Mouse (Mus musculus): ENCODE measurements around the gene Ttc6.

The Ttc6 gene

DNA sequence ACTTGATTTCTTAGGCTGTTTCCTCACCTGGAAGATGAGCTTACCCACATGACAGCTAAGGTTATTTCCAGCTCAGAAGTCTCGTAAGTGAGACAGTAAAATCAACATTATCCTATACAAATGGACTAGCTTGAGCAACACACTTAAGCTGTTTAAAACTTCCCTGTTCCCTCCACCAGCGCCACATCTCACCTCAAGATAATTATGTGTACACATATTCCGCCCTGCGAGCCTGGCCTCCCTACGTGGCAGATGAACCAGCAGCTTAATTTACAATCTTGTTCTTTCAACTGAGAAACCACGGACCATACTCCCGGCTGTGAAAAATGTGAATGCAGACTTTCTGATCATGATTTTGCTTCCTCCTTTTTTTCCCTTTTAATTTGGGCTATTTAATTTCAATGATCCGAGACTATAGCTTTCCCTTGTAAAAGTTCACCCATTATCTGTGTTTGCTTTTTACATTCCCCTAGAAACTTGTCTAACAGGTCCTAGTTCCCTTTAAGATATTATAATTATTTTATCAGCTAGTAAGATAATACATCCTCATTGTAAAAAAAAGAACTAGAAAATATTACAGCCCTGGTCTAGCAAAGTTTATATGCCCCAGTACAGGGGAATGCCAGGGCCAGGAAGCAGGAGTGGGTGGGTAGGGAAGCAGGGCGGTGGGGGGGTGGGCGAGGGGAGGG lies 99.2 kb downstream of the Ttc6 start:
- no peak for DNase-seq (ENCODE audit: low read depth)

DNA sequence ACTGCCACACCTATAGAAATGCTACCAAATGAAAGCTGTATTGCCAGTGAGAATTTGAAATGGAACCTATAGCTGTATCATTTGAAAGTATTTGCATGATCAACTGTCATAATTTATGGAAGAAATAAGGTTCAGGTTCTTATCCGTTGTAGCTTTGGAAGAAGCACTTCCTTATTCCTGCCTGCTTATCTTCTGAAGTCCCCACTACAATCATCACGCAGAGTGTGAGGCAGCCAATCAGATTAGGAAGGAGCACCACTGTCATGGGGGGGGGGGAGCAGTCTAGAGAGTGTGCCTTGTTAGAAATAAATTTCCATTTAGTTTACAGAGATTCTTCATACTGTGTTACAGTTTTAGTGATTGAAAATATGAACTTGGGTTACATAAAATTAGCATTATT lies 108.5 kb downstream of the Ttc6 start:
- no peak for DNase-seq (ENCODE audit: low read depth)

DNA sequence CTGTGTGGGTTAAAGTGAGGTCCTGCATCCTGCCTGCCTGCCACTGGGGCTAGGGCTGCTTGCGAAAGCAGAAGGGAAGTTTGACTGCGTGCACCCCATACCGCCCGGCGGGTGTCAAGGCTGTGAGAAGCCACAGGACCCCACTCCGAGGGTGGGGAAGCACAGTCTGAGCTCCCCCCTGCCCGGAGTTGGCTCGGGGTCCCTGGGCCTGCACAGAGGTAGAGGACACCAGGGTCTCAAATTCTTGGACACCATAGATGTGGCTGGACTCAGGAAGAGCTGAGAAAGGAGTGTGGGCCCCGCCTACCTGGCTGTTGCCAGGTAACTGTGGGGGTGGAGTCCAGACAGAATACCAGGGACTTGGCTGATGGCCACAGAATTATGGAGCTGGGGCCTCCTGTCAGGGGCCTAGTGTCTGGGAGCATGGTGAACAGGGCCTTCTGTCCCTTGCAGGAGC lies 121.1 kb downstream of the Ttc6 start:
- DNase-seq (ENCODE audit: low read depth): no peak

DNA sequence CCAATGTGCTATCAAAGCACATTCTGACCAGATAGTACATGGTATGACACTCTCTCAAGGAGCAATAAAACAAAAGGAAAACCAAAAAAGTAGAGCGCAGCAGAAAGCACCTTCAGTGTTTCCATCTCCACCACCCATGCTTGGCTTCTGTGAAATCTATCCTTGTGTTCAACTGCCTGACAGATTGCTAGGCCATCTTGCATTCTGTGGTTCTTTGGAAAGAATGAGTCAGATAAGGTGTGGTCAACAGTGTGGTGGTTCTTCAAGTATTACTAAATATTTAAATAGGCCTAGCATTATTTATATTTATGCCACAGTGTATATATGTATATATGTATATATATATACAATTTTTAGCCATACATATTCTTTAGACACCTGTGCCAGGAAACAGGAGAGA lies 146.1 kb downstream of the Ttc6 start:
- no peak for DNase-seq (ENCODE audit: low read depth)

DNA sequence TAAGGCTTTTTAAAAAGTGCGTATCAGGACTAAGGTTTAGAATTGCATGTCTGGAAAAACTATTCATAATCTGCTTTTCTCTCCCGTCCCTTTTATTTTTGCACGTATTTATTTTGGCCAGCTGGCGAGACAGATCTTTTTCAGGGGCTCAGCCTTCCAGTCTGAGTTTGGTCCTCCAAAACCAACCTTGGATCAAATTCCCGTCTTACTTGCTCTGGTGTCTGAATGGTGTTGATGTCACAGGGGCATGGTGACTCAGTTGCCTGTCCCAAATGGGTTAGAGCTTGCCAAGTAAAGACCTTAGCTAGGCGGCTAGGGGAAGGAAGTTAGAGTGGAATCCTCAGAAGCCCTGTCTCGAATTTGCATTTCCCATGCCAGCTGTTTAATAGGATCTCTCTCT lies 200.8 kb downstream of the Ttc6 start:
- DNase-seq (ENCODE audit: low read depth): no peak

DNA sequence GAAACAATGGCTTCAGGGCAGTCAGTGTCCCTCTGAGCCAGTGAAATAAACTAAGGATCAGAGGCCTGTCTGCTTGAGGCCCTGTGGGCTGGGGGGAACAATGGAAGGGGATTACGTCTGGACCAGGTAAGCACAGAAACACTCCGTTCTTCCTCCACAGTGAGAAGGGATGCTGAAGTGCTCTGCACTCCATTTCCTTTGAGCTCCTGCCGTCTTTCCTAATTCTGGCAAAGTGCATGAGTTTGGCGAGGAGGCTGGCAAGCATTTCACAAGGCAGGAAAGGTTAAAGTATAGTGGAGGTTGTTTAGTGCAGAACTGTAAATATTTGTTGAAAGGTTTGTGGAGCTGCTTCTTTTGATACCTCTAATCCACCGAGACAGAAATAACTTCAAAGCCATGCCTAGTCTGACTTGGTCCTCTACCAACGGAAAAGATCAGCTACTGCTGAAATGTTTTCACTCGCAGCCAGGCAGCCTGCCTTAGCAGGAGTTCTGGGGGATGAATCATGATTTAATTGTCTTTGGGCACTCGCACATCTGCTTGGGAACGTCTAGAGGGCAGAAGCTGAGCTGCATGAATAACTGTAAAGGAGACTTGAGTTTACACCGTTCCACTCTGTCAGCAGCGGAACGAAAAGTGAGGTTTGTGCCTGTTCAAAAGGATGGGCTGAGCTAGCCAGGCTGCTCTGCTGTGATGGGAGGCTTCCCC lies 212.5 kb downstream of the Ttc6 start:
- no peak for DNase-seq (ENCODE audit: low read depth)

DNA sequence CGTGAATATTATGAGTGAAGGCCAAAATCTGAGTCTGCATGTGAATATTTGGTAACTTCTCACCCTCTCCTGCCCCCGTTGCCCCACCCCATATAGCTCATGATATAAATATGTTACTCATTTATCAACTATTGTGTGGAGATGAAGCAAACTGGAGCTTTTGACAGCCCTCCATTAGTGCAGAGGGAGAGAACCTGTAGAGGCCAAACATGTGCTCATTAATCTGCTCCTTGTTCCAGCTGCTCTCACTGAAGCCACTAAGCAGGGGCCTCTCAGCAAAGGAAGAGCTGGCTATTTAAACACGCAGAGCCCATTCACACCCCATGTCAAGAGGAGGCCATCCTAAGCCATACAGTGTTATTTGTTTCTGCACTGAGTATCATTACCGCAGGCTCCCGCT lies 218.0 kb downstream of the Ttc6 start:
- DNase-seq (ENCODE audit: low read depth): no peak

DNA sequence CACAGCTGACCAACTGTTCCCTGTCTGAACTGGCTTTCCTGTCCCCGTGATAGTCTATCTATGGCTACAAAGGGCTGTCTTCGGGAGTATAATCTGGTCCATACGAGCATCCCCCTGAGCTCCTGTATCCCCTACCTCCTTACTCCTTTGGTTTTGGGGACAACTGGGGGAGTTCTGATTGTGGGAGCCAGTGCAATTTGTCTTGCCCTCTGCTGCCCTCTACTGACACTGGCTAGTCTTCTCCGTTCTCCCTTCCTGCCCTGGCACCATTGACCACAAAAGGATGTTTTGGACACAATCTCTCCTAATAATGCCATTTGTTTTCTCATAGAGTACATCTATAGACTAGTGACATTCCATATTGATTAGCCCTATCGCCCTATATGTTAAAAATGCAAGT lies 223.6 kb downstream of the Ttc6 start:
- DNase-seq (ENCODE audit: low read depth): no peak
